Mouse (Mus musculus) duodenum, adult 2 months (tissue): ENCODE measurements around the gene Ppp1r14d. TPM values are rescaled to one million over a fixed set of nuclear protein-coding genes. Genes with fewer than 3 reads are reported as not detected.

Experiments
- polyA plus RNA-seq: library from polyadenylated mRNA; depleted of rRNA; stranded (reverse); fragments of >200 nt; gene quantifications from 2 replicates; pipeline ENCODE4 v1.2.3, GENCODE M21; 2012; ENCODE audit warnings: low replicate concordance; rRNA removed

Ppp1r14d gene
- 106 and 267 TPM in 2 replicates for polyA plus RNA-seq

DNA sequence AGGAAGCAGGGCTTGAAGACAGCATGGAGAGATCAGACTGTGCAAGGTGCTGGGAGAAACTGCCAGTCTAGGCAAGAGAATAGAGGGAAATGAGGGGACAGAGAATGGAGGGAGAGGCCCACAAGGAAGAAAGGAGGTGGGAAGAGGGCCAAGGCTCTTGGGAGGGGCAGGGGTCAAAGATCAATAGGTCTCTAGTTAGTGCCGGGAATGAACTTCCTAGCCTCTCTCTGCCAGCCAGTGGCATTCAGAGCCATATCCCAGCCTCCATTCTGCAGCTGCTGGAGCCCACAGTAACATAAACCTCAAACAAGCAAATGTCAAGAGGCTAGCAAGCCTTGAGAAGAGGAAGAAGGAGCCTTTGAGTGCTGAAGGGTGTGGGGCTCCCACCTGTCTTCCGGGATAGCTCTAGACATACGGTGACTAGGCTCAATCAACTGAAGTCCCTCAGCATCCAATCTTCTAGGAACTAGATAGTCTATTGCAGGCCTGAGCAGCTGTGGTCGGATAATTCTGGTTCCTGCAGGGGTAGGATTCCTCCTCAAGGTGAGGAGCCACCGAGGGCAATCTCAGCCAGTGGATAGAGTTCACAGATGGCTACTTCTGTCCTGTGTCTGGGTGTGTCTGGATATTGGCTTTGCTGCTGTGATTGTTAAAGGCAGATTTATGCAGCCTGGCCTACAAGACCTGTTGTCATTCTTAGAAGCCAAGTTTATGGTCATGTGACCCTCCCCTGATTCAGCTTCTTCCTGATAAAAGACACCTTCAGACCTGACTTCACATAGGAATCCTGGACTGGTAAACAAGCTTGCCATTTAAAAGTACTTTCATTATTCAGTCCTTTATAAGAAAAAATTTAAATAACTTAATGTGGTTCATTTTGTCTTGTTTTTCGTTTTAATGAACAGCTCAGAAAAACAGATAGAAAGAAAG is at the start of gene Ppp1r14d:
Gene Ppp1r14d (minus strand): TSS at position 132 of the 930 bp plus-strand sequence.

DNA sequence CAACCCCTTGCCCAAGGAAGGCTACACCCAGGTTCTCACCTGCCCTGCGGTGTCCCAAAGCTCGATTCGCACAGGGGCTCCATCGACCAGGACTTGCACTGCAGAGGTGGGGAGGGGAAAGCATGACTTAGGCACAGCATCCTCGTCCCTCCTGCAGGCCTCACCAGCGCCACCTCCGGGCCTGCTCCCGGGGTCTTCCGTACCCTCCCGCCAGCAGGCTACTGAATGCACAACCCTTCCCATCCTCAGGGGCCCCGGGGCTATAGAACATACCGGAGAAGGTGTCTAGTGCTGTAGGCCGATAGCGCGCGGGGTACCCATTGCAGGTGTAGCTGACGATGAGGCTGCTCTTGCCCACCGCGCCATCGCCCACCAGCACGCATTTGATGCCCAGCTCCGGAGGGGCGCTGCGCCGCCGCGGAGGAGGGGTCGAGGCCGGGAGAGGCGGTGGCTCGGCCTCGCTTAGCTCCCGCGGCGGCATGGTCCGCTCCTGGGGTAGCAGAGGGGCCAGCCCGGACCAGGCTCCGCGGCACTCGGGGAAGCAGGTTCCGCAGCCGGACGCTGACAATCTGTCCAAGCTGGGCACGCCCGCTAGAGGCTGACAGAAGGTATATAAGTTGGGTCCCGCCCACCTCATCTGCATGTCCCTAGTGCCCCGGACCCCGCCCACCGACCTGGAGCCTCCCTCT is 41.1 kb upstream of the Ppp1r14d start, which contains the start of gene Rhov:
Gene Rhov (minus strand): TSS at position 630 of the 689 bp plus-strand sequence.

DNA sequence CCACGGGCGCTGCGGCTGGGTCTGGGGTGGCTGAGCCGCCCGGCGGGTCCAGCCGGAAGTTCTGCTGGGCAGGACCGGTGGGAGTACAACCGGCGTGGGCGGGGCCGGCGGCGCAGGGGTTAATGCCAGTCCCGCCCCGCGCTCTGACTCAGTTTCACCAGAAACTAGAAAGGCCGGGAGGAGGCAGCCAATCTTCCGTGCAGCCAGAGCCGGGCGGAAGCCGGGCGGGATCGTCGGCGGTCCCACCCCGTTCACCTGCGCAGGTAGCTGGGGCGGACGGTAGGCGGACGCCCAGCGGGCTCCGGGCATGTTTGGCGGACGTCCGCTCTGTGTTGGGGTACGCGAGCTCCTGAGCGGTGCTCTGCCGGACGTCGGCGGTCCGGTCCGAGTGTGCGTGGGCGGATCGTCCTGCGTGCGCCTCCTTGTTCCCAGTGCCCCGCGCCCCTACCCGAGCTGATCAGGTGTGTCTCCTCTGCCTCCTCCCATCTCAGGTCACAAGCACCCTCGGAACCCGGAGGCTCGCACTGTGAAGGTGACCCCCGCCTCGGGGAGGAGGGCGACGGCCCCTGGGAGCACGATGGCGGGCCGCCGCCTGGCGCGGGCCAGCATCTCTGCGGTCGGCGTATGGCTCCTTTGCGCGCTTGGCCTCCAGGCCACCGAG is 7.6 kb upstream of the Ppp1r14d start, which contains the start of gene Spint1:
Gene Spint1 (plus strand): TSS at position 153 of the 661 bp plus-strand sequence.

DNA sequence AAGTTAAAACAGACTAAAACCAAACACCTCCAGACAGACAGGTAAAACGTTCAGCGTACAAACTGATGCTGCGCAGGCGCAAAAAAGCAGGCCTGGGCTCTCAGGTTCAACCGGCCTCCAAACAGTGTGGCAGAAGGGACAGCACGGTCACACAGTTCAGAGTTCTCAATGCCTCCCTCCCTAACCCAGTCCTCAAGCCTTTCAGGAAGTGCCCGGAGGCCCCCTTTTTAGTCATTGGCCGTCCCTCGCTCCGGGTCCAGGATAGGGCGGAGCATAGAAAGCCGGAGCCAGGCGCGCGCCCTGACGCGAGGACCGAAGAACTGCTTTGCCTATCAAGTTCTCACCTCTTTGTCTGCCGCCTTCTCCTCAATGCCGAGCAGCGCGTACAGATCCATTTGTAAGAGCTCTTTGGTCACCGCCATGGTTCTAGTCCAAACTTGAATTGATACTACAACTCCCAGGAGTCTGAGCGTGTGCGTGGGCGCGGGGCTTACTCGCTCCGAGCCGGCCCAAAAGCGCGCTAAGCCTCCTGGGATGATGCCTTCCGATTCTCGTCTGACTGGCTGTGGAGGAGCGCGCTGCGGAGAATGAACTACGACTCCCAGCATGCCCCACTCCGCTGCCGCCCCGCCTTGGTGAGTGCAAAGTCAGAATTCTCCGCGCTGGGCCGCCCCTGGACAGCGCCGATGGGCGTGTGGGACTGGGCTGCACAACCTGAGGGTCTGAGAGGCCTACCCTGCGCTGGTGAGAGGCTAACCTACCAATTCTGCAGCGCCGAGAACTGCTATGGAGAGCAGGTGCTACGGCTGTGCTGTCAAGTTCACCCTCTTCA is 21.1 kb downstream of the Ppp1r14d start, which contains the start of the genes Zfyve19 and Dnajc17:
Gene Zfyve19 (plus strand): TSS at position 274 of the 832 bp plus-strand sequence.
Gene Dnajc17 (minus strand): TSS at position 452 of the 832 bp plus-strand sequence.

DNA sequence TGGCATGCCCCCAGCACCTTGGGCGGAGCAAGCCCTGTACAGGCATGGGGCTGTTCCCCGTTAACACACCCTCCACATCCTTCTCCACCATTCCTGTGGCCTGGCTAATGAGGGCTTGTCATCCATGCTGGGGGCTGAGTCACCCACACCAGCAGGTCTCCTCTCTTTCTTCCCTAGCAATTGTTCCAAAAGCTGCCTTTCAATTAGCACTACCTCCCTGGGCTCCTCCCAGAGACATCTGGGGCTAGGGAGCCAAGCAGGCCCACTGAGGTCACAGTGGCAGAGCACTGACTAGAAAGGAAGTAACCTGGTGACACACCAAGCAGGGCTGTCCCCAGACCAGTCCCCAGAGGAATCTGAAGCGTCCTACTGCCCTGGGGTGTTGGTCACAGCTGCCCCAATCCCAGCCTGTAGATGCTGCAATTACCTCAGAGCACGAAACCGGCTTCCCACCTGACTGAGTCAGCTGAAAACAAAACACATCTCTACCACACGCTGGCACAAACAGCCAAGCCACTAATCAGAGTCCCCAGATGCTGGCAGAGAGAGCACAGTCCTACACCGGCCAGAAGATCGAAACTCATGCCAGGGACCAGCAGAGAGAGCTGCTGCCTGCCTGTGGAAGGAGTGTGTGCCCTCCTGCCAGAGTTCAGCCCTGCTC is 55.6 kb downstream of the Ppp1r14d start, which contains the start of gene Gm14137:
Gene Gm14137 (plus strand): TSS at position 519 of the 661 bp plus-strand sequence.

Other genes with a start within 250 kb of the Ppp1r14d start
- 3.6 and 5.3 TPM in 2 replicates for gene Ccdc32, start 200.5 kb downstream of the Ppp1r14d start, polyA plus RNA-seq
- 0.78 and 1.7 TPM in 2 replicates for gene Rpusd2, start 195.1 kb downstream of the Ppp1r14d start, polyA plus RNA-seq
- 0.12 and 0.16 TPM in 2 replicates for gene Knl1, start 182.8 kb downstream of the Ppp1r14d start, polyA plus RNA-seq
- gene Rad51, start 117.1 kb downstream of the Ppp1r14d start, polyA plus RNA-seq: 4.1 and 4.2 TPM in 2 replicates
- 26.8 and 50.3 TPM in 2 replicates for gene Rmdn3, start 72.9 kb downstream of the Ppp1r14d start, polyA plus RNA-seq
- 32.5 and 153 TPM in 2 replicates for gene Gchfr, start 62.1 kb downstream of the Ppp1r14d start, polyA plus RNA-seq
- 0.04 and 0.06 TPM in 2 replicates for gene Gm14137, start 55.4 kb downstream of the Ppp1r14d start, polyA plus RNA-seq
- gene Zfyve19, start 21.3 kb downstream of the Ppp1r14d start, polyA plus RNA-seq: 29.4 and 36.1 TPM in 2 replicates
- 2.9 and 3.1 TPM in 2 replicates for gene Dnajc17, start 21.1 kb downstream of the Ppp1r14d start, polyA plus RNA-seq
- 134 and 359 TPM in 2 replicates for gene Spint1, start 7.5 kb upstream of the Ppp1r14d start, polyA plus RNA-seq
- gene Rhov, start 41.4 kb upstream of the Ppp1r14d start, polyA plus RNA-seq: 2.0 and 3.7 TPM in 2 replicates
- gene Vps18, start 58.8 kb upstream of the Ppp1r14d start, polyA plus RNA-seq: 17.3 and 20.0 TPM in 2 replicates
- 9.4 and 13.5 TPM in 2 replicates for gene Dll4, start 95.9 kb upstream of the Ppp1r14d start, polyA plus RNA-seq
- gene Chac1, start 121.3 kb upstream of the Ppp1r14d start, polyA plus RNA-seq: 1.3 and 5.3 TPM in 2 replicates
- 4.2 TPM in 2 replicates for gene Ino80, start 247.8 kb upstream of the Ppp1r14d start, polyA plus RNA-seq